Mouse (Mus musculus) liver, adult 2 months (tissue): Measurements from ENCODE around the gene Tnni2.

Experiments
- CTCF ChIP-seq: fragments of 200-500 bp; IDR thresholded peaks from 2 replicates; pipeline ENCODE4 v1.5.1; 2011; ENCODE audit warnings: low read depth, low read length, control low read depth
- POLR2A ChIP-seq: fragments of 200-500 bp; IDR thresholded peaks from 2 replicates; pipeline ENCODE4 v1.6.1; 2011; ENCODE audit warnings: low read length, control low read depth; ENCODE audit not compliant: insufficient read depth; ENCODE audit errors: extremely low read depth

DNA sequence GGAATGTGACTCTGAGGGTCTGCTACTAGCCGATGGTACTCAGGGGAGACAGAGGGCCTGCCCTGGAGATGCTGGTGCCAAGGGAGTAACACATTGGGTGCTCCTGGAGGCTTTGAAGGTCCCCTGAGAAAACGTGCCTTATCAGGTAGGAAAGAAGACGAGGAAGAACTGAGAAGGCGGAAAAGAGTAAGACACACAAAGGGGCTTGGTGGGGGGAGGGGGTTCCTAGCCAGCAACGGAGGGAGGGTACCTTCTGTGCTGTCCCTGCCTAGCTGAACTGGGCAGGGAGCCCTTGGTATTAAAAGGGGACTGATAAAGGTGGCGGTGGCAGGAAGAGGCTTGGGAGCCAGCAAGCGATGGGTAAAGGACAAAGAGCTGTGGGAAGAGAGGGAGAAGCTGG, 34.0 kb downstream of the Tnni2 start:
- TF ChIP-seq CTCF (no peak), POLR2A (no peak)
